ENCODE assay signal across 20 mouse cellular contexts in the genomic region with DNA sequence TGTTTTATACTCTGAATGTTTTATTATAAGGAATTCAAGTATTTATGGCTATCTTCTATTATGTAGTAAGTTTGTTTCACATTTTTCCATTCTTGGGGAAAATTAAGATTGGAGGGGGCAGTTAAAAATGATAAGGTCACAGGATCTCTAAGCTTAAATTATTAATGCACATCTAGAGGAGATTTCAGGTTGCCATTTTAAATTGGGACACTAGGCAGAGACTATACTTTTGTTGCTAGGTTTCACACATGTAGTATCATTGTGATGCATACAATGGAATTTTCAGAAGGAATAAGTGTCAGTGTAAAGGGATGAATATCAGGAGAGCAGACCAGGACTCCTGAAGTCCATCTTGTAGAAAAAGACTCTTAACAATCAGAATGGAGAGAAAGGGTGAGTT. TPM values are rescaled to one million over a fixed set of nuclear protein-coding genes. Genes with fewer than 3 reads are reported as not detected.
DNase-seq lines count a peak whose midpoint lies in the region; TF ChIP-seq lines count a peak whose summit lies in the region.
"Had no signal": no experiment of that assay in that cellular context is flagged by ENCODE, and none has a peak within 500 bp of the region (broad histone marks: within the 10 kb centered on the region; RNA-seq: fewer than 3 reads in every experiment).

Cpxcr1 (plus strand) TSS at position 301 of the 400 bp plus-strand sequence.

- TF ChIP-seq POLR2A in testis, adult 2 months (IDR thresholded peaks at IDR 0.05; ENCODE audit: control insufficient read depth, low read depth, low read length), result no peak

- no peaks in the 10 kb centered on the region for H3K27me3 ChIP-seq in testis, adult 2 months (ENCODE audit: control insufficient read depth, insufficient read depth, low read length)
- H3K27me3 ChIP-seq: CH12.LX, Patski had no signal

- no peaks in the 10 kb centered on the region for H3K36me3 ChIP-seq in testis, adult 2 months (ENCODE audit: control insufficient read depth, insufficient read depth, low read length)
- H3K36me3 ChIP-seq: G1E had no signal

- H3K27ac ChIP-seq in testis, adult 2 months (ENCODE audit: control insufficient read depth, insufficient read depth, low read depth, low read length), result no peak within 1 kb of the TSS

- DNase-seq in testis, postnatal 10 days (ENCODE audit: low spot score), result no peak
- DNase-seq: adrenal gland, adult 2 months; adrenal gland, adult 8-10 months; adrenal gland, postnatal 10 days; adrenal gland, postnatal 14 days; adrenal gland, postnatal 25 days; adrenal gland, postnatal 36 days; B cell, adult 2 months; cerebellum, adult 11 months; cerebellum, adult 11-12 months; cerebellum, adult 18-20 months; cerebellum, adult 2 months had no signal

- TF ChIP-seq CTCF in testis, adult 2 months (IDR thresholded peaks at IDR 0.05; ENCODE audit: control insufficient read depth, insufficient read depth, insufficient replicate concordance, low read depth, low read length), result no peak

- H3K4me1 ChIP-seq in testis, adult 2 months (ENCODE audit: control insufficient read depth, insufficient read depth, low read length), result no peaks in the 10 kb centered on the region

- H3K4me3 ChIP-seq in testis, adult 2 months (ENCODE audit: control insufficient read depth, low read depth, low read length), result peak within 1 kb of the TSS; percentile 32

RNA-seq across cellular contexts. Expression of gene Cpxcr1, which starts in this region (rescaled TPM):
- 6.3 and 8.8 TPM in 2 replicates for polyA plus RNA-seq in testis, adult 2 months (2012; rRNA removed)
- polyA plus RNA-seq: activated CD4-positive, CD25-positive, alpha-beta regulatory T cell, adult 4 months; adrenal gland, adult 2 months; brain, embryonic 14.5 days; C2C12; CD4-positive, CD25-positive, alpha-beta regulatory T cell, adult 4 months; cerebellum, adult 2 months; G1E; Patski had no signal
